29 mouse cellular contexts compared by ENCODE assay signal in the genomic region with DNA sequence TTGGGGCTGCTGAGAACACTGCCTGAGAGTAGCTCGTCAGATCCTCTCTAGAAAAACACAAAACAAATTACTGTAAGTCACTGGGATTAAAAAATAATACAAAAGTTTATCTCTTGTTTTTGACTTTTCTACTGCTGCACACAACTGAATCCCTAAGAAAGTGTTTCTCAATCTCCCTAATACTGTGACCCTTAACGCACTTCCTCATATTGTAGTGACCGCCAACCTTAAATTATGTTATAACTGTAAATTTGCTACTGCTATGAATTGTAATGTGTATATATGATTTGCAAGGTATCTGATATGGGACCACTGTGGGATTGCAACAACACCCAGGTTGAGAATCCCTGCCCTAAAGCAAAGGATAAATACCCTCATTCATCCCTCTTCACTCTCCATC.
"Had no signal": no experiment of that assay in that cellular context is flagged by ENCODE, and none has a peak within 500 bp of the region (broad histone marks: within the 10 kb centered on the region; RNA-seq: fewer than 3 reads in every experiment).

No protein-coding gene starts in this region.

- H3K27ac ChIP-seq: embryonic facial prominence, embryonic 10.5 days; embryonic facial prominence, embryonic 12.5 days; embryonic facial prominence, embryonic 13.5 days; embryonic facial prominence, embryonic 15.5 days; forebrain, embryonic 10.5 days; forebrain, embryonic 12.5 days; forebrain, embryonic 13.5 days; forebrain, embryonic 15.5 days; gastrocnemius, adult 2 months; heart, adult 2 months had no signal

- DNase-seq: cerebellum, adult 2 months; cerebellum, adult 8-10 months; cerebellum, adult 9-10 months; cerebellum, adult 9-11 months; cerebellum, postnatal 10 days; cerebellum, postnatal 14 days; cerebellum, postnatal 25 days; cerebellum, postnatal 36 days; embryo, embryonic 11 days; forebrain, postnatal 0 days; gastrocnemius, adult 2 months; gastrocnemius, postnatal 10 days; gastrocnemius, postnatal 14 days; gastrocnemius, postnatal 25 days; gastrocnemius, postnatal 36 days; heart, adult 11 months; heart, adult 18-20 months; heart, adult 2 months had no signal

- H3K9ac ChIP-seq: embryonic facial prominence, embryonic 12.5 days; embryonic facial prominence, embryonic 13.5 days; embryonic facial prominence, embryonic 15.5 days; forebrain, embryonic 12.5 days; forebrain, embryonic 13.5 days; forebrain, embryonic 15.5 days; forebrain, postnatal 0 days had no signal

- H3K9me3 ChIP-seq: embryonic facial prominence, embryonic 10.5 days; embryonic facial prominence, embryonic 12.5 days; embryonic facial prominence, embryonic 15.5 days; forebrain, embryonic 10.5 days; forebrain, embryonic 12.5 days; forebrain, embryonic 13.5 days; forebrain, embryonic 15.5 days had no signal

- ATAC-seq: forebrain, embryonic 13.5 days; forebrain, embryonic 14.5 days; forebrain, embryonic 15.5 days; forebrain, embryonic 16.5 days; forebrain, postnatal 0 days had no signal

- H3K4me1 ChIP-seq: embryonic facial prominence, embryonic 10.5 days; embryonic facial prominence, embryonic 12.5 days; embryonic facial prominence, embryonic 13.5 days; embryonic facial prominence, embryonic 15.5 days; forebrain, embryonic 10.5 days; forebrain, embryonic 12.5 days had no signal

- H3K27me3 ChIP-seq: embryonic facial prominence, embryonic 12.5 days; embryonic facial prominence, embryonic 13.5 days; embryonic facial prominence, embryonic 15.5 days; forebrain, embryonic 12.5 days; forebrain, embryonic 13.5 days; forebrain, embryonic 15.5 days had no signal

- H3K4me3 ChIP-seq: embryonic facial prominence, embryonic 10.5 days; embryonic facial prominence, embryonic 12.5 days; embryonic facial prominence, embryonic 13.5 days; embryonic facial prominence, embryonic 15.5 days; erythroblast, embryonic 14.5 days; forebrain, embryonic 10.5 days; forebrain, embryonic 12.5 days; forebrain, embryonic 13.5 days; forebrain, embryonic 15.5 days; gastrocnemius, adult 2 months; heart, adult 2 months had no signal

- H3K4me2 ChIP-seq: embryonic facial prominence, embryonic 12.5 days; embryonic facial prominence, embryonic 13.5 days; embryonic facial prominence, embryonic 15.5 days; forebrain, embryonic 12.5 days; forebrain, embryonic 13.5 days; forebrain, embryonic 15.5 days had no signal
